Mouse (Mus musculus) heart, embryonic 13.5 days (tissue): Measurements from ENCODE around the gene Olfr453. TPM values are rescaled to one million over a fixed set of nuclear protein-coding genes. Genes with fewer than 3 reads are reported as not detected.

ENCODE experiments used
- ATAC-seq: fragments of 200-750 bp; cut with Nextera tagmentation; 2 replicates; pipeline ENCODE4 v1.8.0; 2017; ENCODE audit warnings: moderate TSS enrichment; ENCODE audit not compliant: insufficient number of reproducible peaks, low FRiP score, low TSS enrichment; ENCODE audit errors: extremely low read depth
- H3K27ac ChIP-seq: fragments of 300-500 bp; sonication (generic); replicated peaks from 2 replicates; pipeline ENCODE4 v1.5.1; 2015; ENCODE audit warnings: moderate library complexity, mild to moderate bottlenecking, inconsistent platforms
- H3K27me3 ChIP-seq: fragments of 300-500 bp; sonication (generic); replicated peaks from 2 replicates; pipeline ENCODE4 v1.6.1; 2015; ENCODE audit warnings: mild to moderate bottlenecking, inconsistent platforms
- H3K36me3 ChIP-seq: fragments of 300-500 bp; sonication (generic); 2 replicates; pipeline ENCODE4 v1.6.1; 2015; ENCODE audit warnings: mild to moderate bottlenecking, inconsistent platforms
- H3K4me1 ChIP-seq: fragments of 300-500 bp; sonication (generic); 2 replicates; pipeline ENCODE4 v1.6.1; 2015; ENCODE audit warnings: inconsistent platforms
- H3K4me2 ChIP-seq: fragments of 300-500 bp; sonication (generic); 2 replicates; pipeline ENCODE4 v1.6.1; 2015; ENCODE audit warnings: inconsistent platforms, mild to moderate bottlenecking, moderate library complexity
- H3K4me3 ChIP-seq: fragments of 300-500 bp; sonication (generic); 2 replicates; pipeline ENCODE4 v1.5.1; 2015; ENCODE audit warnings: moderate library complexity, mild to moderate bottlenecking, inconsistent platforms
- H3K9ac ChIP-seq: fragments of 300-500 bp; sonication (generic); 2 replicates; pipeline ENCODE4 v1.6.1; 2015; ENCODE audit warnings: inconsistent platforms, mild to moderate bottlenecking, moderate library complexity
- H3K9me3 ChIP-seq: fragments of 300-500 bp; sonication (generic); 2 replicates; pipeline ENCODE4 v1.6.1; 2016; ENCODE audit warnings: inconsistent platforms
- WGBS: fragments of 180-500 bp; shearing (Covaris S2); methylation state at CpG from one replicate; pipeline ENCODE4 v1.1.7; 2015; ENCODE audit warnings: mixed read lengths; 5-methylcytosine and 5-hydroxymethylcytosine counted together
- polyA plus RNA-seq: library from polyadenylated mRNA; unstranded; fragments of >200 nt; fragmentation: Nextera tagmentation; extraction: Ambion mirVana; gene quantifications from 2 replicates; pipeline ENCODE4 v1.2.1, GENCODE M21; 2015

The Olfr453 gene
- polyA plus RNA-seq, 1 experiment from 2014 or later: not detected

GRCm38 (mm10) chr6:42784793-42785192 lies 45.6 kb downstream of the Olfr453 start, which contains the start of gene Olfr452:
TSS of gene Olfr452 (plus strand) at chr6:42785093.
- H3K9me3 ChIP-seq: no peaks in the 10 kb centered on the region
- H3K36me3 ChIP-seq: no peaks in the 10 kb centered on the region
- no peak within 1 kb of the TSS for H3K4me2 ChIP-seq
- H3K27ac ChIP-seq: no peak within 1 kb of the TSS
- no peak for ATAC-seq
- H3K9ac ChIP-seq: no peak within 1 kb of the TSS
- no peaks in the 10 kb centered on the region for H3K27me3 ChIP-seq
- no peaks in the 10 kb centered on the region for H3K4me1 ChIP-seq
- H3K4me3 ChIP-seq: no peak within 1 kb of the TSS

- Histone ChIP-seq H3K4me1 (no peaks in the 10 kb centered on the region), H3K4me3 (no peak overlapping the region), H3K4me2 (no peak overlapping the region), H3K36me3 (no peaks in the 10 kb centered on the region), H3K27ac (no peak overlapping the region), H3K9ac (no peak overlapping the region), H3K27me3 (no peaks in the 10 kb centered on the region), H3K9me3 (no peaks in the 10 kb centered on the region)
- ATAC-seq: no peak
- WGBS: 41% methylated on average over 4 of the region's 4 CpGs
These were observed 51.2 kb downstream of the Olfr453 start for GRCm38 (mm10) chr6:42790247-42790948.

- H3K4me1 ChIP-seq: no peaks in the 10 kb centered on the region
- no peak for ATAC-seq
- no peaks in the 10 kb centered on the region for H3K36me3 ChIP-seq
- 75% methylated on average over 9 of the region's 9 CpGs for WGBS
- H3K27ac ChIP-seq: no peak overlapping the region
- H3K9me3 ChIP-seq: no peaks in the 10 kb centered on the region
- no peaks in the 10 kb centered on the region for H3K27me3 ChIP-seq
- no peak overlapping the region for H3K4me2 ChIP-seq
- no peak overlapping the region for H3K4me3 ChIP-seq
- no peak overlapping the region for H3K9ac ChIP-seq
These were observed 51.9 kb downstream of the Olfr453 start for GRCm38 (mm10) chr6:42790949-42791556.

GRCm38 (mm10) chr6:42794982-42795381 lies 55.8 kb downstream of the Olfr453 start:
- Histone ChIP-seq H3K36me3 (no peaks in the 10 kb centered on the region), H3K4me2 (no peak overlapping the region), H3K9me3 (no peaks in the 10 kb centered on the region), H3K4me1 (no peaks in the 10 kb centered on the region), H3K27ac (no peak overlapping the region), H3K27me3 (no peaks in the 10 kb centered on the region), H3K9ac (no peak overlapping the region), H3K4me3 (no peak overlapping the region)
- no peak for ATAC-seq
- WGBS: 81% methylated on average over 3 of the region's 3 CpGs

Other genes with a start within 250 kb of the Olfr453 start
- not detected in 2 replicates for gene Olfr455, start 191.8 kb upstream of the Olfr453 start, polyA plus RNA-seq
- not detected in 2 replicates for gene Tcaf3, start 141.7 kb upstream of the Olfr453 start, polyA plus RNA-seq
- 2.3 and 2.8 TPM in 2 replicates for gene Tcaf2, start 94.1 kb upstream of the Olfr453 start, polyA plus RNA-seq
- gene Tcaf1, start 29.3 kb upstream of the Olfr453 start, polyA plus RNA-seq: 47.9 and 52.2 TPM in 2 replicates
- not detected in 2 replicates for gene Olfr38, start 17.0 kb downstream of the Olfr453 start, polyA plus RNA-seq
- not detected in 2 replicates for gene Olfr452, start 45.7 kb downstream of the Olfr453 start, polyA plus RNA-seq
- not detected in 2 replicates for gene Olfr450, start 72.6 kb downstream of the Olfr453 start, polyA plus RNA-seq
- not detected in 2 replicates for gene Olfr449, start 95.0 kb downstream of the Olfr453 start, polyA plus RNA-seq
- not detected in 2 replicates for gene Olfr448, start 151.1 kb downstream of the Olfr453 start, polyA plus RNA-seq
- gene Olfr447, start 169.5 kb downstream of the Olfr453 start, polyA plus RNA-seq: not detected in 2 replicates
- gene Olfr446, start 182.0 kb downstream of the Olfr453 start, polyA plus RNA-seq: not detected in 2 replicates
- gene Olfr444, start 209.7 kb downstream of the Olfr453 start, polyA plus RNA-seq: not detected in 2 replicates